Mouse (Mus musculus) thymus, postnatal 4 days (tissue): ENCODE measurements around the gene Tctex1d4.

Experiments
- DNase-seq: peaks from one replicate; pipeline ENCODE4 v3.0.0; 2021

Tctex1d4 gene

DNA sequence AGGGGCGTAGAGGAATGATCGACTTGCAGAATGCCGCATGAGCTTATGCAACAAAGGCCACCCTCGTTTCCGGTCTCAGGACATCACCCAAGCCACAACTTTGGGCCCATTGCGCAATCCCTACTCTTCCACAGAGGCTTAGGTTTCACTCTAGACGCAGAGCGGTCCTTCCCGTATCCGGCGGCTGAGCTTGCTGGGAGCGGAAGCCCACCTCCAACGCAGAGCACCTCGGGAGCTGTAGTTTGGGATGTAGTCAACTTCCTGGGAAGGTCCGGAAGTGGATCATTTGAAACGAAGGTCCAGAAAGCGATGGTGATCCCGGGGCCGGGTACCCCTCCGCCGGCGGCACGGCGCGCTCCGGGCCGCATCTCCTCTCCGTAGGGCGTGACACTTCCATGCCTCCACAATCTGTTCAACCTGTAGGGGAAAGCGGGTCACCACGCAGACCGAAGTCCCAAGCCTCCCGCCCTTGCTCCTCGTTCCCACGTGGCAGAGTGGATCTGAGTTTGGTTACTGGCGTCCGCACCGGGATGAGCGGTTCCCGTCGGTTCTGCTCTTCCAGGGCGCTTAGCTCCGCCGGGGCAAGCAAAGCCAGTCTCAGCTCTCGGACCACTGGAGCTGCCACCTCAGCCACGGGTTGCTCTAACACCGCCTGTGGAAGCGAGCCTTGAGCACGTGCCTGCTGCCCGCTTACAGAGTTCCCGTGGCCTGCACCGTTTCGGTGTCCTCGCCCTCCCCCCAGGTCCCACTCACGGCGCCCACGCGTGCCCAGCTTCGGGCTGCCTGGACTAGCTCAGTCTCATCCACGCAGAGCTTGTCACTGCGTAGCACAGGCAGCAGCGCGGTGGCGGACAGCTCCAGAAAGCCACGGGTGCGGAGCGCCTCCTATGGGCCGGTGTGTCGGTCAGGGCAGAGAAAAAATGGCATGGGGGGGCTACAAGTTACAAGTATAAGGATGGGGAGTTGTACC, 5.9 kb upstream of the Tctex1d4 start:
- peak; percentile 96 for DNase-seq

DNA sequence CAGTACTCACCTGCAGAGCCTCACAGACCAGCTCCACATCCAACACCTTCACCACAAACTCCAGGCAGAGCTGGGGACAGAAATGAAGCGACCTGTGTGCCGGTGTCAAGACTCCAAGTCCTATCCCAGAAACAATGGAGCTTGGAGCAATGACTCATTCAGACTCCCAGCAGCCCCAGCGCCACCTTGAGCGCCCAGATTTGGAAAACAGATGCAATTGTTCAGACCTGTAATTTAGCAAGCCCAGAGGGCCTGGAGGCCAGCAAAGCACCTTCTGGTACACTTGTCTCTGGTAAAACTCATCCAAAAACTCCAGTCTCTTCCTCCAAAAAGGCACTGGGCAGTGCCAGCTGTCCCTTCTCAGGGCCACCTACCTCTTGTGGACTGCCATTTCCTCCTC, 4.4 kb upstream of the Tctex1d4 start:
- DNase-seq = no peak

DNA sequence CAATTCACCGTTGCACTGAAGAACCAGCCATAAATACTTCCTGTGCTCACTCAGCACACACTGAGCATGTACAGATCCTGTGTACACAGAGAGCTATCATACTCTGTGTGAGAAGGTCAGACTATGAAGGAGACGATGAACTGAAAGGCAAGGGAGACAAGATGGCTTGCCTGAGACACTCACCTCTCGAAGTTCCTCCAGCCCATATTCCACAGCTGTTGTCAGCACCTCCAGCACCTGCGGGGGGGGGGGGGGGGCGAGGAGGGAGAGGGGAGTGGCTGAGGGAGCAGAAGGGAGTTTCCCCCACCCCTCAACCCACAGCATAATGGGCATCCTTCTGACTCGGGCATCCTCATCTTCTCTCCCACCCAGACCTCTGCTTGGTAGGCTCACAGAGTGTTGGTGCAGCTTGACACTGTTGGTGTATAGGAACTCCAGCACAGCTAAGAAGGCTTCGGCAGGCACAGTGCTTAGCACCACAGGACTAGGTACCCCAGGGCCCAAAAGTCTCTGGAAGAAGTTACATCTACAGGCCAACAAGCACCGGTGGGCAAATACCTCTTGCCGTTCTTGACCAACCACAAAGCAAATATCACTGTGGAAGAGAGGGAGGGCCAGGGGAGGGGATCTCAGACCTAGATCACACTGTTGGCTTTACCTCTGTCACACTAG, 2.9 kb upstream of the Tctex1d4 start:
- no peak for DNase-seq

DNA sequence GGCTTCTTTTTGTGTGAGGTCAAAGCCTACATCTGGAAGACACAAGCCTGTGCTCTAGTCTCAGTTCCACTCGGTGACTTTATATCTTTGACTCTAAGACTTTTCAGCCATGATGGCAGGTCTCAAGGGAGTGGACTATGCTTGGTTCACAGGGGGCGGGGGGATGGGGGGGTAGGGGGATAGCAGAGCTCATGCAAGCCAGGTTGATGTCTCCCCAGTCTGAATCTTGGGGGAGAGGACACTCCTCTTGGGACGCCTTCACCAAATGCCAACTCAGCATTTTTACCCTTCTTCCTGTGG, 2.4 kb upstream of the Tctex1d4 start:
- DNase-seq = no peak

DNA sequence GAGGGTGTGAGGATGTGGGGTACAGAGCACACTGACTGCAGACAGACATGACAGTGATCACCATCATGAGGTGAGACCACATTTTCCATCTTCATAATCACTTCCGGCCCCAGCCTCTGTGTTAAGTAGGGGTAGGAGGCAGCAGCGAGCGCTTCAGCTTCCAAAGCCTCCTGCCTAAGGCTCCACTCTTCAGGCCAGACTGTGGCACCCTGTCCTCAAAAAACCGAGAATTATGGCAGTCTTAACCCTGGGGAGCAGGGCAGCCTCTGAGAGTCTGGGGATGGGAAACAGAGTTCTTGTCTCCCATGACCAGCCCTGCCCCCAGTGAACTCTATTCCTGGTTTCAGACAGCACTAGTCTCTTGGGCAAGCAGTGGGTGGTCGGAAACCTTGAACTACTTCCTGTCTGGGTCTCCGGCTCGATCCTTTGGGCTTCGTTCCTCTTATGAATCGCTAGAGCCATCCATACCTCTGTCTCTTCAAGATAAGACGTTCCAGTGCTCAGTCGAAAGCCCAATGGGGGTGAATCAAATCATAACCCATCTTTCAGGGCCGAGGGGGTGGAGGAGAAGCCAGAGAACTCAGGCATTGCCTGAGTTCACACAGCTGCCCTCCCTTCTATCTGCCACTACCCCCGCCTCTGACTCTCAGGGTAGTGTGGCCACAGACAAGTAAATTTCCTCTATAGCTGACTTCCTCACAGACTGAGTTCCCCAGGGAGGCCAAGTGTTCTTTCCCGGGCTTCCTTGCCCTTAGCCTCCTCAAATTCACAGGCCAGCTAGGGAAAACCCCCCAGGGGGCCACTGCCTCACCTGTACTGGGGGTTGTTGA, 1.9 kb upstream of the Tctex1d4 start:
- peak; percentile 70 for DNase-seq

DNA sequence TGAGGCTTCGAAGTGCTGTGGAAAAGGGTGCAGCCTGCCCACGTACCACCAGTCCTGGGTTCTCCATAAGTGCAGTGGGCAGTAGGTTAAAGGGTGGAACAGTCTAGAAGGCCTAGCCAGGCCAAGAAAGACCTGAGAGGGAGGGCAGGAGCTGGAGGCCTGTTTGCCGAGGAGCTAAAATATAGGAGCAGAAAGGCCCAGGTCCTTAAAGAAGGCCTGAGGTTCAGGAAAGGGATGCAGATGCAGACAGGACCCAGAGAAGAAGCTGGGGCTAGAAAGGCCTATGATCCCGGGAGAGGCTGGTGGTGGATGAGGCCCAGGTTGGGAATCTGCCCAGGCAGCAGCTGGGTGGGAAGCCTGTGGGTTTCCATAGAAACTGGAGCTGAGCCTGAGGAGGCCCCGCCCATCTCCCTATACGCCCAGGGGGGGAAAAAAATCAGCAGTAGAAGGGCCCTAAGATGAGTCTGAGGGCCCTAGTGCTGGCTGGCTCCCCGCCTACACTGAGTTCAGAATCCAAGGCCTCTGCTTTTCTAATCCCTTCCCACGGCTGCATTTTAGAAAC, 1.2 kb upstream of the Tctex1d4 start, which contains the start of gene Btbd19:
Btbd19 (minus strand) TSS at position 378 of the 562 bp plus-strand sequence.
- peak; percentile 45 for DNase-seq

DNA sequence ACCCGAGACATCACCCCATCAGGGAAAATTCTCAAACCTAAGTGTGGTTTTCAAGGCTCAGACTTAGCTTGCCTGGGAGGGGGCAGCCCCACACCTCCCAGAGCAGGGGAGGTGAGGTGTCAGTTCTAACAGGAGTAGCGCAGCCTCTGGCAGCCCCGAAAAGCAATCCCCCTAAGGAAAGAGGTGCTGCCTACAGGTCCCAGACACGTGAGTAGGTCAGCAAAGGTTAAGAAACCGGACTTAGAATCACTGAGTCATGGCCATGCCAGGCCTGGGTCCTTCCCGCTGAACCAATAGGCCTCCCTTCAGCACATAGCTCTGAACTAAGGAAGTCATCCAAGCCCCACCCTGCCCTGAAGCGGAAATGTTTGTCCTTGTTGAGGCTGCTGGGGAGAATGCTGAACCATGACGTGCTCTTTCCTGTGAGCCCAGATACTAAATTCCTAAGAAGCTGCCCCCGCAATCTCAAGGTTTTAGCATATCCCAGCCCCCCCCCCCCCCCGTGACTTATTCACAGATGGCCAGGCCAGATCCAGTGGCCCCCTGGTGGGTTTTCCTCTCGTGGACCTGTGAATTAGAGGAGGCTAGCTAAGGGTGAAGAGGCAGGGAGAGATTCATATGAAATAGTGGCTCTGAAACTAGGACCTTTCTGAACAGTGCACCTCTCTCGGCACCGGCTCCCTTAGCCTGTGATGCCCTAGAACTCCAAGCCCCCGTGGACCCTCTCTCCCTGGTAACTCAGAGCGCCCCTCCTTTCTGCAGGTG, 502 bp upstream of the Tctex1d4 start:
- DNase-seq = peak; percentile 71

DNA sequence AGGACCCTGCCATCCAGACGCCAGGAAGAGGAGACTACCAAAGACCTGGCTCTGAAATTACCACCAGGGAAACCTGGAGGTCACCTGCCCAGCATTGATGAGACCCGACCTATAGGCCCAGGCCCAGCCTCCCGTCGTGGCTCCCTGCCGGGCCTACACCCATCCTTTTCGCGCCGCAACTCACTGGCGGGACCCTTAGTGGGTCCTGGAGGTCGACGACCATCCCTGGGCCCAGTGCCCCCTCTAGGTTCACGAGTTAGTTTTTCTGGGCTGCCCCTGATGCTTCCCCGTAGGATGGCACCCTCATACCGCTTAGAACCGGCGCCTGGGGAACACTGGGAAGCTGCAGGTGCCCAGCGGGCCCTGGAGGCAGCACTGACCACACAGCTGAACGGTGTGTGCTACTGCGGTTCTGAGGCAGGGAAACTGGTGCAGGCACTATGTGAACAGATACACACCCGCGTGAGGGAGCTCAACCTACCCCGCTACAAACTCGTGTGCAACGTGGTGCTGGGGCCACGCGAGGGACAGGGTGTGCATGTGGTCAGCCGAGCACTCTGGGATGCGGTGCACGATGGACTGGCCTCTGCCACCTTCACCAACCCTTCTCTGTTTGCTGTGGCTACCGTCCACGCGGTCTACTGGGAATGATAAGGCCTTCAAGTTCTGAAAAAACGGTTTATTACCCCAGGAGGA, 1.5 kb downstream of the Tctex1d4 start:
- DNase-seq = no peak

DNA sequence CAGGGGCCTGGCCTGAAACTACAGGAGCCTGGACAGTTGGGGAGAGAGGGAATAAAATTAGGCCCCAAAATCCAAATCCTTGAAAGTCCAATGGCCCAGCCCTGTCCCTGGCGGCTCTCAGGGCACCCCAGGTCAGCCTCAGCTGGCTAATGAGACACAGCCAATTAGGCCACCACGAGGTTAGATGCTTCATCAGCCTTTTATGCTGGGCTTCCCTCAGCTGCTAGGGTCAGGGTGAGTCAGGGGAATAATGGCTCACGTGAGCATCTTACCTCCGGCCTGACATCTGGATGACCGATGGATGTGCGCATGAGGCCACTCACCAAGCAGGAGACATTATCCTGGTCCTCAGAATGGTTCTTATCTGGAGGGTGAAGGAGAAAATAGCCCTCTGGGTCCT, 4.2 kb downstream of the Tctex1d4 start:
- no peak for DNase-seq

DNA sequence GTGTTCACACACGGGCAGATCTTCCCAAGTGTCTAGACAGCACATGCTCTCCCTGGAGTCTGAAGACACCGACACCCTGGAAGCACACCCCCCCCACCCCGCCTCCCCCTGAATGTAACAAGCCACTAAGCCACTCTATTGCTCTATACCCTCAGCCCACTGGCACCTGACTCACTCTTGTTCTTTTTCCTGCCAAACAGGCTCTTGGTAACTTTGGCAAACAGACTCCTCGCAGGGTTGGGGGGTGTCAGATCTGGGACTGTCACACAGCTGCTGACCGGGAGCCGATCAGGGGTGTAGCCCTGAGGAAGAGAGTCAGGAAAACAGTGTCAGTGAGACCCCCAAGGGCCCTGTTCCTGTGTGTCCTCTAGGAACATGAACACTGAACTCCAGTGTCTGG, 4.6 kb downstream of the Tctex1d4 start:
- DNase-seq = no peak

DNA sequence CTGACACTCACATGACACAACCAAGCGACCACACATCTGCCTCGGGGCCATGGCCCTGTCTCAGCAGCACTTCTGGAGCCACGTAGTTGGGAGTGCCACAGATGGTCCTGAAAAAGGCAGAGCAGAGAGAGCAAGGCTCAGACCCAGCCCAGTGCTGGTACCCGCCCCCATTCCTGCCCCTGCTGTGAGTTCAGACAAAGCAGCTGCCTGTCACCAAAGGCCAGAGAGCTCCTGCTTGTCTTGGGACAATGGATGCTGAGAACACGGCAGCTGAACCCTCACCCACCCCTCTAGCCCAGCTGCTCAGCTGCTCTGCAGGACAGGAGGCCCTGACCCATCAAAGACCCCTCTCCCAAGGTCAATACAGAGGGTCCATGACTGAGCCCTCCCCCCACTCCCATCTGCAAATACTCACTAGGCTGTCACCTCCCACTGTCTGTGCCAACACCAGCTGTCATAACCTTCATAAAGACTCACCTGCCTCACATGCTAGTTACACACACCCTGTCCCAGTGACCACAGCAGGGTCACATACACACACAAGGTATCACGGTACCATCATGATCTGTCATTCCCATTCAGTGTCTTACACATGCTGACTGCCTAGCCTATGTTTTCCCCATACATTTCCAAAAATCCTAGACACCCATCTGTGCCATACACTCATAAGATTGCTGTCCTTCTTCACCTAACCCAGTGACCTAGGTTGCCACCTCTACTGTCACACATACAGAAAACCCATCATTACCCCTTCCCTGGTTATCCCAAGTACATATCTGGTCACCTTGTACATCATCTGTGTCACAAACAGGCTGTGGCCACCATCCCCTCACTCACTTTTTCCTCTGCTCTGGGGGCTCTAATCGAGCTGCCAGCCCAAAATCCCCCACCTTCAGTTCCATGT, 5.5 kb downstream of the Tctex1d4 start:
- DNase-seq = no peak

DNA sequence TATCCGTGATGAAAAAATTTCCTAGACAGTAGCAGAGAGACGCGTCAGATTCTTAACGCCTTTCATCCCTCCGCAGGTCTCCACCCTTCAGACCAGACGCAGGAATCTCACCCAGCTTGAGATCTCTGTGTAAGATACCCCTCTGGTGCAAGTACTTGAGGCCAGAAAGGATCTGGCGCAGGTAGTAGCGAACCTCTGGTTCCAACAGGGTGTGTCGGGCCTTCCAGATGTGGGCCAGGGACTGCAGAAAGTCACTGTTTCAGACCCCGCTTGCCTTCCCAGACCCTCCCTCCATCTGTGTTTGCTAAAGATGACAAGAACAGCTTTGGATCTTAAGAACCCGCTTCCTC, 6.2 kb downstream of the Tctex1d4 start:
- no peak for DNase-seq

DNA sequence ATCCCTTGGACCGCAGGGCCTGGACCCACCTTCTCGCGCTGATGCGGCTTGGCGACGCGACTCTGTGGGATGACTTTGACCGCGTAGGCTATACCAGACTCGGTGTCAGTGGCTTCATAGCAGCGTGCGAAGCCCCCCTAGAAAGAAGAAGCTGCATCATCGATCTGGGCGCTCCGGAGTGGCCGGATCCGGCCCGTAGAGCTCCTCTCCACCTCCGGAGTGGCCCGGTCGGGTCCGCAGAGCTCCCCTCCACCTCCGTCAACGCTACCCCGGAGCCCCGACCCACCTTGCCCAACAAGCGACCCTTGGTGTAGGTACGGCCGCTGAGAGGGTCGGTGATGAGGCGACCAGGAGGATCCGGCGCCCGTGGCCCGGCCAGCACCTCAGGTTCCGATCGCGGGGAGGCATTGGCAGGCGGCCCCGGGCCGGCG, 6.8 kb downstream of the Tctex1d4 start:
- DNase-seq = no peak

DNA sequence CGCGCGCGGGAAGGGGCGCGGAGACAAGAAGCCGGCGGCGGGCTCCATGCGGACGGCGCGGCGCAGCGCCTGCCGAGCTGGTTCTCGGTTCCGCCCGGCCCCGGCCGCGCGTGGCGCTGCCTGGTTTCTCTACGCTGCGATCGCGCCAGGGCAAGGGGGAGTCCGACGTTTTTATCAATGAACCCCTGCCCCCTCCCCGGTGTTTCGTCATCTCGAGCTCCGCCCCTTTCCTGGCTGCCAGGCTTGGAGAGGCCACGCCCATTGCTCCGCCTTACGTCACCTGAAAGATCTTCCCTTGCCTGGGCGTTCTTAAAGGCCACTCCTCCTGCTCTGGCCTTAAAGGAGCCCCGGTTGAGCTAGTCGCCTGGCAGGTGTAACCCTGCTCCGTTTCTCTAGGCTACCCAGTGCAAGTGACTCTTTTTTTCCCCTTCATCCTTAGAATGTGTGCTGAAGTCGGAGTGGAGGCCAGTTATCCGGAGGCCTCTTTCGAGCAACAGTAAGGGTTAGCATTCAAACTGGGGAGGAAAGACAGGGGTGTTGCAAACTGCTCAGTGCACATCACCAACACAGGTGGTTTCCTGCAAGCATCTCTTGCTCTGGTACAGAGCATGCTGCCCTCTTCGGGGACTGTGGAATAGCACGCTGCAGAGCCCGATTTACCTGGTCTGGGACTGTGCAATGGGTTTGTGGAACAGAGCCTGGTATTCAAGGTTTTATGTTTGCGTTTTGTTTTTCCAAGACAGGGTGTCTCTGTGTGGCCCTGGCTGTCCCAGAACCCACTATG, 7.4 kb downstream of the Tctex1d4 start, which contains the start of gene Plk3:
Plk3 (minus strand) TSS at position 147 of the 784 bp plus-strand sequence.
- DNase-seq = peak; percentile 98

DNA sequence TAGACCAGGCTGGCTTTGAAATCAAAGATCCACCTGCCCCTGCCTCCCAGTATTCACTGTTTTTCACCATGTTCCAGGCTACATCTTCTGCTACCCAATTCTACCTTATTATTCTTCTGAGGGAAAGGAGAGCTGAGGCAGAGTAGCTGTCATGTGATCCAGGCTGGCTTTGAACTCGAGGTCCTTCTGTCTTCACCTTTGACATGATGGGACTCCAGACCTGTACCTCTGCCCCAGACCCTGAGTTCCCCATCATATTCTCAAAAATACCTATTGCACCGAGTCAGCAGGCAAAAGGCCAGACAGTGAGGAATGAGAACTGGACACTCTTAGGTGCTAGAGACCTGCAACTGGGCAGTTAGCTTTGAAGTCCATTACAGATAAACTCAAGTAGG, 8.0 kb downstream of the Tctex1d4 start:
- DNase-seq = no peak

DNA sequence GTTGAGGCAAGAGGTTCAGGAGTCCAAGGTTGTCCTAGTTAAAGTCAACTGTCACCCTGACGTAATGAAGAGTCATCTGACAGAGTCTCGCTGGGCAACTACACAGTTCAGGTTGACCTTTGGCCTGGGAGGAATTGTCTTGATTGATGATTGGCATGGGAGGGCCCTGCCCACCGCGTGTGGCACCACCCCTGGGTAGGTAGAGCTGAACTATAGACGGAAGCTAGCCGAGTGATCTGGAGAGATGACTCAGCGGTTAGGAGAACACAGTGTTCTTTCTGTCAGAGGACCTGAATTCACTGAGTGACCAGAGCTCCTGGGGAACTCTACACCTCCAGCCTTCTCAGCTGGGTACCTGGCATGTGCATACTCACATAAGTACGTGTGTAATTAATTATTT, 9.4 kb downstream of the Tctex1d4 start:
- DNase-seq = no peak

DNA sequence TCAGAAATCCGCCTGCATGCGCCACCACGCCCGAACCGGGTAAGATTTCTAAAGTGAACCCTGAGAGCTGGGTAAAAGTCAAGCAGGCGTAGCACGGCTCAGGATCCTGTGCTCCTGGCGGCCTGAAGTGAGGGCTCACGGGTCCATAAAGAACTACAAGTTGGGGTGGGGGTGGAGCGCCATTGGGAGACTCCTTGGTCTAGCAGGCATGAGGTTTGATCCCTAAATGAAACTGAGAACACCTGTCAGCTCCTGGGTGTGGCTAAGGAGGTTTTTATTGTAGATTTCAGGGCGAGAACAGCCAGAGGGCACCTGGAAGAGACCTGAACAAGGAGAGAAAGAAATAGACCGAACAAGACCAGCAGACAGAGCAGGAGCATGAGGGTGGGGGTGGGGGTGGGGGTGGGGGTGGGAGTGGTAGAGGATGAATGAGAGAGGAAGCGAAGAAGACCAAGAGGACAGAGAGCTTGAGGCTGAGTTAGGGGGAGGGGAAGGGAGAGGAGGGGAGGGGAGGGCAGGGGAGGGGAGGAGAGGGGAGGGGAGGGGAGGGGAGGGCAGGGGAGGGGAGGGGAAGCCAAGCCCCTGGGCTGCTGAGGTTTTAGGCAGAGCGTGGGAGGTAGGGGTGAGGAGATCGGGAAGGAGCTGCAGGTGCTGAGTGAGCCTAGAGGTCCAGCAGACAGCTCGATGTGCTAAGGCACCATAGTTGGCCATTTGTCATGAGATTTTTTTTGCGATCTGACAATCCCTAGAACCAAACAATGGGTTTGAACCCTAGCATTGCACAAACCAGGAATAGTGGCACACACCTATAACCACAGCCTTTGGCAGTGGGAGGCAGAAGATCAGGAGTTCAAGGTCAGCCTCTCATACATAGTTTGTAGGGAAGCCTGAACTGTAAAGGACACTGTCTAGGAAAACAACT, 12.0 kb downstream of the Tctex1d4 start:
- no peak for DNase-seq

DNA sequence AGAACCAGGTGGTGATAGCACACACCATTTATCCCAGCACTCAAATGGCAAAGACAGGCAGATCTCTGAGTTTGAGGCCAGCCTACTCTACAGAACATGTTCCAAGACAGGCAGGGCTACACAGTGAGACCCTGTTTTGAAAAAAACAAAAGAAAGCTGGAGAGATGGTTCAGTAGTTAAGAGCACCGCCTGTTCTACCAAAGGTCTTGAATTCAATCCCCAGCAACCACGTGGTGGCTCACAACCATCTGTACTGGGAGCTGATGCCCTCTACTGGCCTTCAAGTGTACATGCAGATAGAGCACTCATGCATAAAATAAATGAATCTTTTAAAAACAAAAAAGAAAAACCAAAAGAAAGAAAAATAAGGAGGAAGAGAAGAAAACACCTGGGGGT, 12.6 kb downstream of the Tctex1d4 start:
- DNase-seq = peak; percentile 59

DNA sequence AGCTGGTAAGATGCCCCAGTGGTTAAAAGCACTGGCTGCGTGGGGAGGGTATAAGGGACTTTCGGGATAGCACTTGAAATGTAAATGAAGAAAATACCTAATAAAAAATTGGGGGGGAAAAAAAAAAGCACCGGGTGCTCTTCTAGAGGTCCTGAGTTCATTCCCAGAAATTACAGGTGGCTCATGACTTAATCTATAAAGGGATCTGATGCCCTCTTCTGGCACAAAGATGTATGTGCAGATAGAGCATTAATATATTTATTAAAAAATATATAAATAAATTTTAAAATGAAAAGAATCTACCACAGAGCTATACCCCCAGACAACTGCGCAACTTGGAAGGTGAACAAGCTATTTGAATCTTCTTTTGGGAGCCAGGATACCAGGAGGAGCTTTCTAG, 14.0 kb downstream of the Tctex1d4 start:
- DNase-seq = no peak
